Mouse (Mus musculus) liver, adult 2 months (tissue): ENCODE data around the gene Rgs9.

Source experiments
- CTCF ChIP-seq: fragments of 200-500 bp; IDR thresholded peaks from 2 replicates; pipeline ENCODE4 v1.5.1; 2011; ENCODE audit warnings: low read depth, low read length, control low read depth
- POLR2A ChIP-seq: fragments of 200-500 bp; IDR thresholded peaks from 2 replicates; pipeline ENCODE4 v1.6.1; 2011; ENCODE audit warnings: low read length, control low read depth; ENCODE audit not compliant: insufficient read depth; ENCODE audit errors: extremely low read depth

GRCm38 (mm10) chr11:109217827-109218536 is 79.9 kb downstream of the Rgs9 start:
- TF ChIP-seq CTCF (no peak), POLR2A (no peak)
